Mouse (Mus musculus): ENCODE measurements around the gene Ip6k1.

The Ip6k1 gene

GRCm38 (mm10) chr9:108001922-108002770 lies at the start of gene Ip6k1:
Gene Ip6k1 (plus strand): TSS chr9:108002501.
- peak; percentile 100 for DNase-seq (ENCODE audit: low spot score)

- DNase-seq (ENCODE audit: low spot score), result no peak
Observed at GRCm38 (mm10) chr9:107955613-107956289, 46.5 kb upstream of the Ip6k1 start.

- DNase-seq (ENCODE audit: low spot score), result peak; percentile 22
Observed at GRCm38 (mm10) chr9:107957141-107957540, 45.2 kb upstream of the Ip6k1 start.

- no peak for DNase-seq (ENCODE audit: low spot score)
Observed at GRCm38 (mm10) chr9:107959896-107960295, 42.4 kb upstream of the Ip6k1 start.

- peak; percentile 17 for DNase-seq (ENCODE audit: low spot score)
Observed at GRCm38 (mm10) chr9:107960928-107961327, 41.4 kb upstream of the Ip6k1 start.

GRCm38 (mm10) chr9:107961351-107961762 lies 40.9 kb upstream of the Ip6k1 start:
- no peak for DNase-seq (ENCODE audit: low spot score)

- DNase-seq (ENCODE audit: low spot score), result peak; percentile 50
Observed at GRCm38 (mm10) chr9:107961881-107962280, 40.4 kb upstream of the Ip6k1 start.

GRCm38 (mm10) chr9:107962916-107963315 lies 39.4 kb upstream of the Ip6k1 start:
- no peak for DNase-seq (ENCODE audit: low spot score)

GRCm38 (mm10) chr9:107963700-107964099 lies 38.6 kb upstream of the Ip6k1 start:
- DNase-seq (ENCODE audit: low spot score), result peak; percentile 93

GRCm38 (mm10) chr9:107964681-107965080 lies 37.6 kb upstream of the Ip6k1 start:
- no peak for DNase-seq (ENCODE audit: low spot score)

GRCm38 (mm10) chr9:107966676-107967075 lies 35.6 kb upstream of the Ip6k1 start:
- no peak for DNase-seq (ENCODE audit: low spot score)

GRCm38 (mm10) chr9:107967437-107967836 lies 34.9 kb upstream of the Ip6k1 start:
- no peak for DNase-seq (ENCODE audit: low spot score)

GRCm38 (mm10) chr9:107968531-107968930 lies 33.8 kb upstream of the Ip6k1 start:
- DNase-seq (ENCODE audit: low spot score), result no peak

- DNase-seq (ENCODE audit: low spot score), result no peak
Observed at GRCm38 (mm10) chr9:107970311-107970710, 32.0 kb upstream of the Ip6k1 start.

GRCm38 (mm10) chr9:107971690-107972541 lies 30.4 kb upstream of the Ip6k1 start:
- no peak for DNase-seq (ENCODE audit: low spot score)

GRCm38 (mm10) chr9:107974491-107975171 lies 27.7 kb upstream of the Ip6k1 start:
- DNase-seq (ENCODE audit: low spot score), result no peak

- peak; percentile 23 for DNase-seq (ENCODE audit: low spot score)
Observed at GRCm38 (mm10) chr9:107975399-107976386, 26.6 kb upstream of the Ip6k1 start, which contains the start of gene Uba7. Gene Uba7 (plus strand): TSS chr9:107975505.

GRCm38 (mm10) chr9:107978815-107979214 lies 23.5 kb upstream of the Ip6k1 start:
- no peak for DNase-seq (ENCODE audit: low spot score)

- DNase-seq (ENCODE audit: low spot score), result peak; percentile 87
Observed at GRCm38 (mm10) chr9:107981684-107982605, 20.4 kb upstream of the Ip6k1 start.

All from embryo, embryonic 10.5 days (tissue).